14 mouse cellular contexts compared by ENCODE assay signal in the genomic region with DNA sequence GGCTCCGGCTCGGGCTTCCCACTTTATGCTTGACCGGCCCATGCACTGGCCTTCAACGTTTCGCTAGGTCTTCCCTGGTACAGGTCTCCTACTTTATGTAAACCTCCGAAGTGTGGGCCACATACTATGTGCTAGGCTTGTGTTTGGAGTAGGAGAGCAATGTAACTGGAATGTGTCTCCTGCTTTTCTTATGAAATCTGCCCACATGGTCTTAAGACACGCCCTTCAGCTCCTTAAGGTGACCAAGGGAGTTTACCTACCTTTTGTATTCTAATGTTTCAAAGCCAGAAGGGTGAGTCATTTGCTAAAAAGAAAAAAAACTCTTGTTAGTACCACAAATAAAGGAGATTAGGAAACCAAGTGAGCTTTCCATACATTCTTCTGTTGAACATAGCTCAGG.
"Had no signal": no experiment of that assay in that cellular context is flagged by ENCODE, and none has a peak within 500 bp of the region (broad histone marks: within the 10 kb centered on the region; RNA-seq: fewer than 3 reads in every experiment).

No protein-coding gene starts in this region.

- H3K4me3 ChIP-seq: intestine, embryonic 15.5 days; layer of hippocampus, adult 2 months; limb, embryonic 13.5 days; lung, embryonic 15.5 days; megakaryocyte, embryonic 14.5 days; midbrain, embryonic 15.5 days; neural tube, embryonic 12.5 days had no signal

- H3K36me3 ChIP-seq: intestine, embryonic 15.5 days; limb, embryonic 13.5 days; lung, embryonic 15.5 days; midbrain, embryonic 15.5 days; neural tube, embryonic 12.5 days had no signal

- H3K9ac ChIP-seq: intestine, embryonic 15.5 days; limb, embryonic 13.5 days; liver, embryonic 14.5 days; lung, embryonic 15.5 days; midbrain, embryonic 15.5 days; neural tube, embryonic 12.5 days had no signal

- DNase-seq: kidney, adult 18-20 months; kidney, postnatal 10 days; kidney, postnatal 4 days; left cerebral cortex, postnatal 4 days; thymus, postnatal 4 days had no signal

- H3K9me3 ChIP-seq: intestine, embryonic 15.5 days; limb, embryonic 13.5 days; lung, embryonic 15.5 days; midbrain, embryonic 15.5 days; neural tube, embryonic 12.5 days had no signal

- H3K4me2 ChIP-seq: intestine, embryonic 15.5 days; limb, embryonic 13.5 days; lung, embryonic 15.5 days; midbrain, embryonic 11.5 days; midbrain, embryonic 15.5 days; neural tube, embryonic 12.5 days had no signal

- H3K4me1 ChIP-seq: intestine, embryonic 15.5 days; limb, embryonic 13.5 days; lung, embryonic 15.5 days; megakaryocyte, embryonic 14.5 days; midbrain, embryonic 15.5 days; neural tube, embryonic 12.5 days had no signal

- ATAC-seq: intestine, embryonic 15.5 days; midbrain, embryonic 15.5 days had no signal

- H3K27ac ChIP-seq: intestine, embryonic 15.5 days; layer of hippocampus, adult 2 months; limb, embryonic 13.5 days; liver, embryonic 14.5 days; lung, embryonic 15.5 days; midbrain, embryonic 15.5 days; neural tube, embryonic 12.5 days had no signal

- H3K27me3 ChIP-seq: intestine, embryonic 15.5 days; limb, embryonic 13.5 days; lung, embryonic 15.5 days; megakaryocyte, embryonic 14.5 days; midbrain, embryonic 15.5 days; neural tube, embryonic 12.5 days had no signal
